Mouse (Mus musculus) hindbrain, postnatal 0 days (tissue): ENCODE measurements around the gene Zkscan16. TPM values are rescaled to one million over a fixed set of nuclear protein-coding genes. Genes with fewer than 3 reads are reported as not detected.

Source experiments
- ATAC-seq: fragments of 200-750 bp; cut with Nextera tagmentation; 2 replicates; pipeline ENCODE4 v1.8.0; 2017; ENCODE audit warnings: mild to moderate bottlenecking, moderate TSS enrichment, moderate library complexity
- DNase-seq: peaks from one replicate; pipeline ENCODE4 v3.0.0-alpha.2; 2015; ENCODE audit warnings: low spot score
- H3K27ac ChIP-seq: fragments of 300-500 bp; sonication (generic); 2 replicates; pipeline ENCODE4 v1.5.1; 2014; ENCODE audit warnings: mild to moderate bottlenecking
- H3K27me3 ChIP-seq: fragments of 300-500 bp; sonication (generic); 2 replicates; pipeline ENCODE4 v1.6.1; 2014; ENCODE audit warnings: low read length, mixed read lengths; ENCODE audit not compliant: insufficient read depth
- H3K36me3 ChIP-seq: fragments of 300-500 bp; sonication (generic); 2 replicates; pipeline ENCODE4 v1.6.1; 2014; ENCODE audit warnings: low read length, mixed read lengths; ENCODE audit not compliant: insufficient read depth
- H3K4me1 ChIP-seq: fragments of 300-500 bp; sonication (generic); 2 replicates; pipeline ENCODE4 v1.6.1; 2014; ENCODE audit warnings: antibody characterized with exemption, low read length, mixed read lengths; ENCODE audit not compliant: insufficient read depth
- H3K4me2 ChIP-seq: fragments of 300-500 bp; sonication (generic); 2 replicates; pipeline ENCODE4 v1.6.1; 2014; ENCODE audit warnings: low read depth, mild to moderate bottlenecking, low read length, moderate library complexity, mixed read lengths
- H3K4me3 ChIP-seq: fragments of 300-500 bp; sonication (generic); 2 replicates; pipeline ENCODE4 v1.5.1; 2014; ENCODE audit warnings: low read length
- H3K9ac ChIP-seq: fragments of 300-500 bp; sonication (generic); replicated peaks from 2 replicates; pipeline ENCODE4 v1.6.1; 2014; ENCODE audit warnings: mild to moderate bottlenecking, low read length, moderate library complexity, mixed read lengths
- H3K9me3 ChIP-seq: fragments of 300-500 bp; sonication (generic); 2 replicates; pipeline ENCODE4 v1.6.1; 2016; ENCODE audit warnings: low read length, mixed read lengths
- CTCF ChIP-seq: IDR thresholded peaks from 2 replicates; pipeline ENCODE4 v1.5.1; 2016; ENCODE audit warnings: antibody characterized with exemption, control low read depth, low read depth
- WGBS: fragments of 180-500 bp; shearing (Covaris S2); extraction: QIAGEN DNeasy Blood & Tissue Kit; methylation state at CpG from one replicate; pipeline ENCODE4 v1.1.7; 2014; 5-methylcytosine and 5-hydroxymethylcytosine counted together
- polyA plus RNA-seq: library from polyadenylated mRNA; unstranded; fragments of >200 nt; fragmentation: Nextera tagmentation; extraction: Ambion mirVana; gene quantifications from 2 replicates; pipeline ENCODE4 v1.2.1, GENCODE M21; 2015
- total RNA-seq: library from RNA; depleted of rRNA; stranded (reverse); fragments of >200 nt; gene quantifications from 2 replicates; pipeline ENCODE4 v1.2.3, GENCODE M21; 2014

Gene Zkscan16
- total and polyA plus RNA-seq, 2 experiments from 2014 or later: 1.8 to 4.1 TPM

- no peak for TF ChIP-seq CTCF
- H3K27me3 ChIP-seq: no peaks in the 10 kb centered on the region
- peak overlapping the region; percentile 93 for H3K4me3 ChIP-seq
- ATAC-seq (peak; percentile 73), DNase-seq (peak; percentile 82)
- no peaks in the 10 kb centered on the region for H3K36me3 ChIP-seq
- under 1% methylated on average over 54 of the region's 56 CpGs for WGBS
- H3K9ac ChIP-seq: peak overlapping the region; percentile 98
- peak overlapping the region; percentile 99 for H3K27ac ChIP-seq
- H3K4me1 ChIP-seq: no peaks in the 10 kb centered on the region; the same call in 1 of the 2 replicates
- no peaks in the 10 kb centered on the region for H3K9me3 ChIP-seq
- H3K4me2 ChIP-seq: peak overlapping the region; percentile 83
Observed at GRCm38 (mm10) chr4:58911069-58911830, 32.2 kb upstream of the Zkscan16 start.

- H3K4me3 ChIP-seq: peak overlapping the region; percentile 93
- H3K27me3 ChIP-seq: no peaks in the 10 kb centered on the region
- ATAC-seq (peak; percentile 84), DNase-seq (peak; percentile 80)
- no peak for TF ChIP-seq CTCF
- peak overlapping the region; percentile 99 for H3K27ac ChIP-seq
- no peaks in the 10 kb centered on the region for H3K9me3 ChIP-seq
- H3K36me3 ChIP-seq: no peaks in the 10 kb centered on the region
- H3K4me2 ChIP-seq: peak overlapping the region; percentile 83
- WGBS: under 1% methylated on average over 89 of the region's 126 CpGs
- H3K4me1 ChIP-seq: no peaks in the 10 kb centered on the region; the same call in 1 of the 2 replicates
- H3K9ac ChIP-seq: peak overlapping the region; percentile 98
Observed at GRCm38 (mm10) chr4:58911831-58912628, 31.4 kb upstream of the Zkscan16 start.

DNA sequence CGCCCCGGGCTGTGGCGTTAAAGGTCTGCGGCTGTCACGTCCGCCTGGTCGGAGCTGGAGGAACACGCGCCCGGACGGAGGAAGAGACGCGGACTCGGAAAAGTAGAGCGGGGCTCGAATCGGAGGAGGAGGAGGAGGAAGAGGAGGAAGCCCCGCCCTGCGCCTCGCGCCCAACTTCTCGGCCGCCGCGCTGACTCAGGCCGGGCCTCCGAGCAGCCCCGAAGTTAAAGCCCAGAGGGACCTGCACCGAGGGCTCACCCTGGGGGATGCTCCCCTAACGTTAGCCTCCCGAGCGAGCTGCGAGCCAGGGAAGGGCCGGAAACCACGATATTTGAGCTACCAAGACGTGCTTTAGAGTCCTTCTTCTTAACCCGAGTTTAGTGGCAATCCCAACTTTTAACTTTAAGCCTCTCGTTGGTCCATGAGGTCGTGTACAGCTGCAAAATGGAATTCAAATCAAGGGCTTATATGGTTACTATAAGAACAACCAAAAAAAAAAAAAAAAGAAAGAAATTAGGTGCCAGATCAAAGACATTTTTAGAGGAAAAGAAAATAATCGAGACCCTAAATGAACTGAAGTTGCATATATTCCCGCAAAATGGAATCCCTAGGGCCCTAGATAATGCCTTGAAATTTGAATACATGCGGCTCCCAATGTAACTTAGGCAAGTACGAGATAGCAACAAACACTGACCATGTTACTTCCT lies 30.6 kb upstream of the Zkscan16 start, which contains the start of gene Ecpas:
Ecpas (minus strand) TSS at position 121 of the 707 bp plus-strand sequence.
- no peaks in the 10 kb centered on the region for H3K36me3 ChIP-seq
- no peak for TF ChIP-seq CTCF
- no peaks in the 10 kb centered on the region for H3K9me3 ChIP-seq
- H3K4me2 ChIP-seq: peak within 1 kb of the TSS; percentile 83
- peak within 1 kb of the TSS; percentile 98 for H3K9ac ChIP-seq
- H3K4me1 ChIP-seq: no peaks in the 10 kb centered on the region; the same call in 1 of the 2 replicates
- peak; percentile 72 for DNase-seq
- WGBS: 2% methylated on average over 42 of the region's 43 CpGs
- peak within 1 kb of the TSS; percentile 93 for H3K4me3 ChIP-seq
- ATAC-seq: peak; percentile 55
- H3K27me3 ChIP-seq: no peaks in the 10 kb centered on the region
- H3K27ac ChIP-seq: peak within 1 kb of the TSS; percentile 99

DNA sequence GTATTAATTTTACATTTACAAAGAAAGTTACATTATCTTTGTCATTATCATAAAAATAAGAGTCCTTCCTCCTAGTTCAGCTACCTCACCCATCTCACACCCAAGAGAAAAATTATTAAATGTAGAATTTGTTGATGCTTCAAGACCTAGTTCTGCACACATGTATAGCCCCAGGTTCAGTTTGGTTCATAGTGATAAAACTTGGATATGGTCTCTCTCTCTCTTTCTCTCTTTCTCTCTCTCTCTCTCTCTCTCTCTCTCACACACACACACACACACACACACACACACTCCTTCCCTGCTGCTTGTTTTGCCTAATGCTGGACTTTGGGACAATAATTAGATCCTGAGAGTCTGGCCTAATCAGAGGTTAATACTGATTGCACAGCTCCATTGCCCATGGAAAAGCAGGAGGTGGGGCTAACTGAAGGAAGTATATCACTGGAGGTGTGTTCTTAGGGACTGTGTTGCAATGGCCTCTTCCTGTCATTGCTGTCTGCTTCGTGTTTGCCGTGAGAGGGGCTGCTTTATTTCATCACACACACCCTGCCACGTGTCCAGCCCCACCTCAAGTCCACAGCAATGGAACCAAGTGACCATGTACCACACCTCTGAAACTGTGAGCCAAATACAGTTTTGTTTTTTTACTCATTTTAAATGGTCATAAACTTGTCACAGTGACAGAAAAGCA lies 29.9 kb upstream of the Zkscan16 start:
- peak overlapping the region; percentile 93 for H3K4me3 ChIP-seq
- H3K27ac ChIP-seq: no peak overlapping the region
- no peak overlapping the region for H3K9ac ChIP-seq
- H3K4me1 ChIP-seq: no peaks in the 10 kb centered on the region; the same call in 1 of the 2 replicates
- TF ChIP-seq CTCF: no peak
- no peaks in the 10 kb centered on the region for H3K27me3 ChIP-seq
- peak overlapping the region; percentile 83 for H3K4me2 ChIP-seq
- no peaks in the 10 kb centered on the region for H3K9me3 ChIP-seq
- WGBS: 46% methylated on average over 3 of the region's 3 CpGs
- DNase-seq (no peak), ATAC-seq (no peak)
- H3K36me3 ChIP-seq: no peaks in the 10 kb centered on the region

DNA sequence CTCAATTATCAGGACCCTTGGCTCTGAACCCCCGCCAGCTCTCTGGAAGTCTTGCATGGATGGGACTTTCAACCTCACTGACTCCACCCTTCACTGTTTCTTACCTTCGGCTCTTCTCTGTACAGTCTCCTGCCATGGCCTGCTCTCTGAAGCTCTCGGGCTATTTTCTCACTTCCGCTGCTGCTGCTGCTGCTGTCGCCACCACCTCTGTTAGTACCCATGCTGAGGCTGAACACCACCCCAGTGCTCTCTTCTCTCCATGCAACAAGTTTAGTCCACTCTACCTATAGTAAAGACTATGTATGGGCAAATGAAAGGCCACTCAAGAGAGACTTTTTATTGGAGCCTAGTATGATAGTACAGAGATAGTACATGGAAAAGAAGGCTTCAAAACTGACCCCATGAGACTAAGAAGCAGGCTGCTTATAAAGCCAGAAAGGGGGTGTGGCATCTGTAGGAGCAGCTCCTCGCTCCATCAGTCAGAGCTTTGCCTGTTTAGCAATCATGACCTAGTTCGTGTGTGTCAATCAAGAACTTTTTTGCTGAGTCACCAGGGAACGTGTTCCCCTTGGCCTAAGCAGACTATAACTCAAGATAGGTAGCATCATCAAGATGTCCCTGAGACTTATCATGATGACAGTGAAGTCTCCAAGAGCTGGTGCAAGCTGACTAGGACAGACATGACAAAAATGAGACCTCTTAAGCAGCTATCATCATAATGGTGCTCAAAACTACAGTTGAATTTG lies 28.2 kb upstream of the Zkscan16 start:
- Histone ChIP-seq H3K36me3 (no peaks in the 10 kb centered on the region), H3K9ac (no peak overlapping the region), H3K4me2 (no peak overlapping the region), H3K9me3 (no peaks in the 10 kb centered on the region), H3K4me3 (no peak overlapping the region), H3K27ac (no peak overlapping the region), H3K27me3 (no peaks in the 10 kb centered on the region), H3K4me1 (no peaks in the 10 kb centered on the region; the same call in 1 of the 2 replicates)
- DNase-seq: no peak
- 75% methylated on average over 8 of the region's 8 CpGs for WGBS
- no peak for TF ChIP-seq CTCF
- no peak for ATAC-seq
